Mouse (Mus musculus) lung, postnatal 0 days (tissue): ENCODE data around the gene Mindy3.

ENCODE experiments used
- CTCF ChIP-seq: IDR thresholded peaks from 2 replicates; pipeline ENCODE4 v1.5.1; 2016; ENCODE audit warnings: antibody characterized with exemption, mild to moderate bottlenecking
- EP300 ChIP-seq: IDR thresholded peaks from 2 replicates; pipeline ENCODE4 v1.6.1; 2016; ENCODE audit warnings: antibody characterized with exemption, mild to moderate bottlenecking, control low read depth

DNA sequence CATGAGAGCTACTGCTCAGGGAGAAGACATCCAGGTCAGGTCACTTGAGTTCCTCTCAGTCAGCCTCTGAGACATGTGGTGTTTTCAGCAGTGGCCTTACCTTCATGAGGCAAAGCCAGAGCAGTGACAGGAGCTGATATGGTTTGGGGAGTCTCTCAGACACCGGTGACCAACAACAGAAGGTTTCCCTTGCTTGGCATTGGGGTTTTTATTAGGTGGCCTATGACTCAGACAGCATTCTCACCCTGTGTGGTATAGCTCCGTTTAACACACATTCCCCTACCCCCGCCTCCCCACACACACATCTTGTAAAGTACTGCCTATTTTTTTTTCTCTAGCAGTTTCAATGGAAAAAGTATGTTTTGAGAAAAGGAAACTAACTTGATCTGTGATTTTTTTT, 5.1 kb upstream of the Mindy3 start:
- no peak for TF ChIP-seq EP300
- TF ChIP-seq CTCF, result no peak
